Mouse (Mus musculus) regulatory T cell (primary cell): ENCODE measurements at regions not wholly inside any gene's neighbourhood (a gene's known extent, or its start where the extent isn't known, plus 50 kb on each side); places are given as distances from the start of the nearest gene placed in this dataset.

ENCODE experiments used
- in situ Hi-C: fragments of 300-600 bp; cut with MboI, MseI; formaldehyde crosslinking; loops from one replicate; pipeline ENCODE4 v1.15.1; 2025; ENCODE audit warnings: high pct_unique_total_duplicates

DNA sequence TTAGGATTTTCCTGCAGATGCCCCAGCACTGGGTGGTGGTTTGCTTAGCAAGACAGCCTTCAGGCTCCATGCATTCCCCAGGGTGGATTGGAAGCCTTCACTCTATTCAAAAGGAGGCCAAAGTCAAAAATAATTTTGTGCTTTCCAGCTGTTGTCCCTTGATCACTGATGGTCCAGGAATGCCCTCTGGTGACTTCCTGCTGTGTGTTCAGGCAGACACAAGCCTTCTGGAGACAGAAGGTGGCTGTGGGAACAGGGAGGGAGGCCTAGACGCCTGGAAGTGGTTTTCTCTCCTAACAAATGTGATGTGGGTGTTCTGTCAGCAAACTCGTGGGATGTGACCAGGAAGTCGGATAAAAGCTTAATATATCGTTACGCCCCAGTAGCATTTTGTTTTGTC is 81.3 kb downstream of the Atp6ap1l start:
- in situ Hi-C loops, result no loop called here

DNA sequence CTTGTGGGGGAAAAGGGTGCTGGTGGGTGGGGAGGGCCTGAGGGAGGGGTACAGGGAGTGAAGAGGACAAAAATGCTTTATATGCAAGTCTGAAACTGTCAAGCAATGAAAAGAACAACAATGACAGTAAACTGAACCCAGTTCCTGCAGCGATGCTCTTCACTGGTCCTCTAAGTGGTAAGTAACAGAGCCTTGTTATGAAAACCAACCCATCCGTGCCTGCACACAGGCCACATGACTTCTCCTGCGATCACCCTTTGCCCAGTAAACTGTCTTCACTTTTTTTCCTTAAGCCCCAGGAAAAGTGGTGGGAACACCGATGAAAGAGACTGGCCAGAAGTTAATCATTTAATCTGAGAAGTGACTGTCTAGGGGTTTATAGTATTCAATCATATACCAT is 83.3 kb downstream of the Atp6ap1l start:
- in situ Hi-C loops, result no loop called here

GRCm38 (mm10) chr13:90820453-90820852 is 84.7 kb downstream of the Atp6ap1l start:
- in situ Hi-C loops, result no loop called here

- in situ Hi-C loops, result no loop called here
Measured at GRCm38 (mm10) chr13:90819934-90820333, 85.2 kb downstream of the Atp6ap1l start.

- in situ Hi-C loops, result no loop called here
Measured at GRCm38 (mm10) chr13:90814174-90814865, 90.8 kb downstream of the Atp6ap1l start.

GRCm38 (mm10) chr13:90810011-90810410 is 95.1 kb downstream of the Atp6ap1l start:
- in situ Hi-C loops, result no loop called here

DNA sequence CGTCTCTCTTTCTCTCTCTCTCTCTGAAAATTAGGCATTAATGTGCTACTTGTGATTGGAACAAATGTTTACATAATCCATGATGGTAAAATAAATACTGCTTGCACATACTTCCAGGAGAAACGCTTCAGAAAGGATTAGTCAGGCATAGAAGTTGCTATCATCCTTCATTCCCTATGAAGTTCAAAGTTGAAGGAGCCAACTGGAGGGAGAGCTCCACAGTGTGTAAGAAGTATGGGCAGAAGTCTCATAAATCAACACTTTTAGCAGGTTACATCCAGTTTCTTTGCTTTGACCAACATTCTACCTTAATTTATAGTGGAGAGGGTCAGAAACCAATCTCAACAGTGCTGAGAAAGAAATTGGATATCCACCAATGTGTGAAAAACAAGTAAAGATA is 105.5 kb downstream of the Atp6ap1l start:
- in situ Hi-C loops, result no loop called here

DNA sequence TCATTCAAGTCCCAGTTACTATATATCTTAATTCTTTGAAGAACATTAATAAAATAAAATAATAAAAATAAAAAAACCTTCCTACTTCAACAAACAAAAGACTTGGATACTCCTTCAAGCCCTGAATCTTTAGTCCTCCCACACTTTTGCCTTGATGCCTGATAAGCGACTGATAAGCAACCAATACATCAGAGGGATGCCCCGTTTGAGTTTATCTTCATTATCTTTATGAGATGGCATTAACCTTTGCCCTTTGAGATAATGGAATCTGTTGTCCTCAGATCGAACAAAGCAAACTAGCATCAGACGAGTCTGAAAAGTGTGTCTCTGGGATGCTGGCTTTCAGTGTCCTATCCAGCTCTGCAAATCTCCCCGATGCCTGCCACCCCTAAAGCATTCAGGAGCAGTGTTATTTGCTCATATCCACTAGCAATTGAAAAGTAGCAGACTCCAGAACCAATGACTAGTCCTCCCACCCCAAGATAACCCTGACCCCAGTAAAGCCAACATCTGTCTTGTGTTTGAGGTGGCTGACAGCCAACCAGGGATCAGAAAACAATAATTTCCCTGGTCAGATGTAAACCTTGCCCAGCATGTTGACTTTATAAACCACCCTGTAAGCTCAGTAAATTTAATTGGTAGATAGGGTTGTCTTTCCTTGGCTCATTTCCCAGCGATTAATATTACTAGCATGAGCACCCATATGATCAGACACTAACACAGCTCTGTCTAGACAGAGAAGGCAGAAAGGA is 106.2 kb downstream of the Atp6ap1l start:
- in situ Hi-C loops, result no loop called here

GRCm38 (mm10) chr13:90798381-90798780 is 106.8 kb downstream of the Atp6ap1l start:
- in situ Hi-C loops, result no loop called here

DNA sequence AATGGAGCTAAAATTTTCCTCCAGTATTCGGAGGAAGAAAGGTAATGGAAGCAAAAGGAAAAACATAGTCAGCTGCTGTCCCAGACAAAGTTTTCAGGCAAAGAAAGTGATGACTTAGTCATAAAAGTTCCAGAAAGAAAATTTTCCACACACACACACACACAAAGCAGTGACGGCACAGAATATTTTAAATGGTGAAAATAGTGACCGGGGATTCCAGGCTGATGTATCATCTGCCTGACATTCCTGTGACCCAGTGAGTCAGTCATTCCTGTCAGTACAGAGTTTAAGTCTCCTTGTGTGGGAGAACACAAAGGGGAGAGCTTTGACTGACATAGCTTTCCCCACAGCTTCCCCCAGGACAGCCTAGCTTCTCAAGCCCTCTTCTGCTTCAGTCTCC is 107.9 kb downstream of the Atp6ap1l start:
- in situ Hi-C loops, result no loop called here

DNA sequence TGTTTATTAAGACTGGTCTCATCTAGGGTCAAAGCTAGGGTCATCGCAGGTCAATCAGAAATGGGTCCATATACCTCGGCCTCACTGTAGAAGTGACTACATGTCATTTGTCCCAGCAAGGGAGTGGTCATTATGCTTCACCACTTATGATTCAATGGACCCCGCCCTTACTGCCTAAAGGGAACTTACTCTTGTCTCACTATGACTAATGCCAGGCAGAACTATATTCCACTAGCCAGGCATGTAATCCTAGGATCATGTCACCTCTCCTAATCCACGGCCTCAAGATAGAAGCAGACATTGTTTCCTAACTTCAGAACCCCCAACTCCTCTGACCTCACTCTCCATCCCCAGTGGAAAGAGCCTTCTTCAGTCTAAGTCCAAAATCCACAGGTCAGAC is 108.3 kb downstream of the Atp6ap1l start:
- in situ Hi-C loops, result no loop called here

DNA sequence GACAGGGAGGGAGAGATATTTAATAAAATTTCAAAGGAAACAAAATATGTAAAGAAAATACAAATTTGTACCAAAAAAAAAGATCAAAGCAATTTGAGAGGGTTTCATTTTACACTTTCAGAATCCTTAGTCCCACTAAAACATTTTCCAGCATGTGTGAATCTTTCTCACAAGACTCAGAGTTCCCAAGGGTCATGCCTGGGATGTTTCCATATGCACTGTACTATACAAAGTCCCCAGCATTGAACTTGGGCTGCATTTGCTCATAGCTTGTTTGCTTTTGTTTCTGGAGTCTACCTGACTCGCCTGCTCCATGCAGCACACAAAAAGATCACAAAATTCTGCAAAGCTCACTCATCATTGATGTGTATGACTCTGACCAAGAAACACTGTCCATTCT is 122.7 kb downstream of the Atp6ap1l start:
- in situ Hi-C loops, result loop anchor here (10.0 kb wide), 1 partner anchor 1058 kb away; no protein-coding TSS in a partner anchor

- in situ Hi-C loops, result loop anchor here (10.0 kb wide), 1 partner anchor 1057 kb away; no protein-coding TSS in a partner anchor
Measured at GRCm38 (mm10) chr13:90781974-90782373, 123.2 kb downstream of the Atp6ap1l start.

DNA sequence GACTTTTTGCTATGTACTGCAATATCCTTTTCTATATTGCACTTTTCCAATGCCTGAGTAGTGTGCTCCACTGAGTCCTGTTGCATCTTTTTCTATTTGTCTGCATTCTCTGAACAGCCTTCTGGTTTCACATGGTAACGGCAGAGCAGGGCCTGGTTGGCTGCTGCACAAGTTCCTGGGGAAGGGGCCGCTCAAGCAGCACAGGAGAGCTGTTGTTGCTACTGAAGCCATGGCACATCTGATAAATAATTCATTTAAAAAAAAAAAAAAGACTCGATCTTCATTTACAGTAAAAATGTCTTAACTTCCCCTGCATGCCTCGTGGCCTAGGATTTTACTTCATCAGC is 127.2 kb downstream of the Atp6ap1l start:
- in situ Hi-C loops, result no loop called here

DNA sequence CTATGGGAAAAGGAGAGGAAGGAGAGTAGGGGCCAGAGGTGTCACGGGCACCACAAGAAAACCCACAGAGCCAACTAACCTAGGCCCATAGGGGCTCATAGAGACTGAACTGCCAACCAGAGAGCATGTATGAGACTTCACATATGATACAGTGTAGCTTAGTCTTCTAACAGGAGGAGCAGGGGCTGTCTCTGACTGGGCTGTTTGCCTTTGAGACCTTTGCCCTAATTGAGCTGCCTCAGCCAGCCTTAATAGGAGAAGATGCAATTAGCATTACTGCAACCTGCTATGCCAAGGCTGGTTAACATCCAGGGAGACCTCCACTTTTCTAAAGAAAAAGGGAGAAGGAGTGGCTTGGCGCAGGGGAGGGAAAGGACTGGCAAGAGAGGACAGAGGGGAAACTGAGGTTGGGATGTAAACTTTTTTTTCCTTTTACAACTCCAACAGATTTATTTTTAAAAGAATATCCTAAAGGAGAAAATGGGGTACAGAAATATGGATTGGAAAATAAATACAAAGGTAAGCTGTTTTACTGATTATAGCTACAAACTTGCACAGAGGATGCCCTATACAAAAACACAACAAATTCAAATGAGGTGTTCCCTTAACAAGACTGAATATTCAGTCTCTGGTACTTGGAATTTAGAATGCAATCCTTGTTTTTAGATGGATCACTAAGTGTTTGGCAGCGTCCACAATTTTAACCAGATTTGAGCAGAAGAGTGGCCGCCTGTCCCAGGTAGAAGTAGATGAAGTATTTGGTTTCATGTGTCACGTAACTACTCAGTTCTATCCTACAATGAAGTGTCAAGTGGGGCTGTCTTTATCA is 127.8 kb downstream of the Atp6ap1l start:
- in situ Hi-C loops, result no loop called here

DNA sequence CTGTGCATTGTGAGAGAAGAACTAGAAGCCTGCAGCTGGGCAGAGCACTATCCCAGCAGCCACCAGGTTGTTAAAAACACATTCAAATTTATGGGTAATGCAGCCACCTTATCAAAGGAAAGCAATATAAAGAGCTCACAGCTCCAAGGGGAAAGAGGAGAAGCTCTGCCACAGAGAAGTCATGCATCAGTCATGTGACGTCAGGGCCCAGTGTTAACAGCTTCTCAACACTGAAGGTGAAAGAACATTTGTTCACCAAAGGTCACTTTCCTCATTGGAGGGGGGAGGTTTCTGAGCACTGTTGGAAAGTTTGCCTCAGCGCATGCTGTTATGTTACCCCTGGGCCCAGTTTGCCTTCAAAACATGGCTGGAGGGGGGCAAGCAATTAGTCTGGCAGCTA is 143.0 kb downstream of the Atp6ap1l start:
- in situ Hi-C loops, result no loop called here

- in situ Hi-C loops, result no loop called here
Measured at GRCm38 (mm10) chr13:90760516-90761050, 144.6 kb downstream of the Atp6ap1l start.

- in situ Hi-C loops, result loop anchor here (10.0 kb wide), 1 partner anchor 770 kb away; no protein-coding TSS in a partner anchor
Measured at GRCm38 (mm10) chr13:90754451-90754850, 150.7 kb downstream of the Atp6ap1l start.

GRCm38 (mm10) chr13:90749741-90750140 is 155.4 kb downstream of the Atp6ap1l start:
- in situ Hi-C loops, result loop anchor here (10.0 kb wide), 1 partner anchor 765 kb away; no protein-coding TSS in a partner anchor

GRCm38 (mm10) chr13:90745063-90745462 is 160.1 kb downstream of the Atp6ap1l start:
- in situ Hi-C loops, result no loop called here

- in situ Hi-C loops, result no loop called here
Measured at GRCm38 (mm10) chr13:90742615-90743402, 162.3 kb downstream of the Atp6ap1l start.
